Mouse (Mus musculus) activated CD4-positive, CD25-positive, alpha-beta regulatory T cell, adult 9 weeks (primary cell): ENCODE measurements around the gene Olfr1176. TPM values are rescaled to one million over a fixed set of nuclear protein-coding genes. Genes with fewer than 3 reads are reported as not detected.

Experiments used
- polyA plus RNA-seq: library from polyadenylated mRNA; unstranded; fragments of 100-300 nt; shearing (Covaris generic); gene quantifications from one replicate; pipeline ENCODE4 v1.2.1, GENCODE M21; 2017

The Olfr1176 gene
- not detected for polyA plus RNA-seq

GRCm38 (mm10) chr2:88336421-88336820, at the start of gene Olfr1176:
Gene Olfr1176, plus strand, starts transcription at chr2:88336721.

GRCm38 (mm10) chr2:88315035-88315434, 21.5 kb upstream of the Olfr1176 start, which contains the start of gene Olfr1174-ps:
Gene Olfr1174-ps, minus strand, starts transcription at chr2:88315135.

GRCm38 (mm10) chr2:88327115-88327514, 9.4 kb upstream of the Olfr1176 start, which contains the start of gene Olfr1175-ps:
Gene Olfr1175-ps, minus strand, starts transcription at chr2:88327215.

GRCm38 (mm10) chr2:88346392-88346791, 9.9 kb downstream of the Olfr1176 start, which contains the start of gene Olfr1177-ps:
Gene Olfr1177-ps, minus strand, starts transcription at chr2:88346492.

GRCm38 (mm10) chr2:88386762-88387161, 50.2 kb downstream of the Olfr1176 start, which contains the start of gene Olfr1178:
Gene Olfr1178, plus strand, starts transcription at chr2:88387062.

Other genes with a start within 250 kb of the Olfr1176 start
- not detected for gene Olfr1164, start 242.8 kb upstream of the Olfr1176 start, polyA plus RNA-seq
- gene Olfr1166, start 208.4 kb upstream of the Olfr1176 start, polyA plus RNA-seq = not detected
- not detected for gene Olfr1167, start 181.5 kb upstream of the Olfr1176 start, polyA plus RNA-seq
- gene Olfr1168, start 154.8 kb upstream of the Olfr1176 start, polyA plus RNA-seq = not detected
- gene Olfr1170, start 108.4 kb upstream of the Olfr1176 start, polyA plus RNA-seq = not detected
- not detected for gene Olfr1173, start 56.8 kb upstream of the Olfr1176 start, polyA plus RNA-seq
- not detected for gene Olfr1174-ps, start 21.6 kb upstream of the Olfr1176 start, polyA plus RNA-seq
- not detected for gene Olfr1175-ps, start 9.5 kb upstream of the Olfr1176 start, polyA plus RNA-seq
- gene Olfr1177-ps, start 9.8 kb downstream of the Olfr1176 start, polyA plus RNA-seq = not detected
- not detected for gene Olfr1178, start 50.3 kb downstream of the Olfr1176 start, polyA plus RNA-seq
- not detected for gene Olfr1179, start 69.7 kb downstream of the Olfr1176 start, polyA plus RNA-seq
- gene Olfr1180, start 82.4 kb downstream of the Olfr1176 start, polyA plus RNA-seq = not detected
- gene Olfr1181, start 89.5 kb downstream of the Olfr1176 start, polyA plus RNA-seq = not detected
- gene Gm13757, start 112.4 kb downstream of the Olfr1176 start, polyA plus RNA-seq = not detected
- not detected for gene Olfr1183, start 118.1 kb downstream of the Olfr1176 start, polyA plus RNA-seq
- not detected for gene Olfr1184, start 146.9 kb downstream of the Olfr1176 start, polyA plus RNA-seq
- gene Olfr1185-ps1, start 156.6 kb downstream of the Olfr1176 start, polyA plus RNA-seq = not detected
- gene Olfr1186, start 181.8 kb downstream of the Olfr1176 start, polyA plus RNA-seq = not detected
- not detected for gene Olfr1188, start 220.2 kb downstream of the Olfr1176 start, polyA plus RNA-seq
- gene Olfr1189, start 249.7 kb downstream of the Olfr1176 start, polyA plus RNA-seq = not detected